Mouse (Mus musculus): ENCODE measurements around the gene Adipor1. TPM values are rescaled to one million over a fixed set of nuclear protein-coding genes. Genes with fewer than 3 reads are reported as not detected.

Adipor1 gene
- total and polyA plus RNA-seq, 3 experiments: 55.2 to 109 (median 94.1) TPM

DNA sequence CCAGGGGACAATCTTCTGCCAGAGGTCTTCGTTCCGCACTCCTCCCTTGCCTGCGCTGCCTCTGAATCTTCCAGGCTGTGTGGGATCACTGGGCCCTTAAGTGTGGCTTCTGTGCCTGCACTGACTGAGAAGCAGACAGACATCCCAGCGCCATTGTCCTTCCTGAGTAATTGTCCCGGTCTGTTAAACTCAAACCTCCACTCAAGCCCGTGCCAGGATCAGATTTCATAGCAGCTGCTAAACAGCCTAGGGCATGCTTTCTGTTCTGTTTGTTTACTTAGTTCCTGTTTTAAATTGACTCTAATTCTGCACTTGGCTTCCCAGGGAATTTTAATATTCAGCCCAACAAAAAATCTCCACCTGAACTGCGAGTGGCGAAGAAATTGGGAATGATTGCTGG is 7.1 kb upstream of the Adipor1 start:
- TF ChIP-seq CTCF (IDR thresholded peaks at IDR 0.05 in 2 of 3, conservative IDR thresholded peaks at IDR 0.05 in 1 of 3; ENCODE audit: control insufficient read depth in 1 of 3, insufficient read depth in 1 of 3, low read depth in 2 of 3, low read length in 3 of 3, poor library complexity in 1 of 3, severe bottlenecking in 1 of 3) (no peak), MYB (IDR thresholded peaks at IDR 0.05; ENCODE audit: low read depth, low read length) (no peak), JUND (IDR thresholded peaks at IDR 0.05; ENCODE audit: low read depth, low read length) (no peak)
- Histone ChIP-seq H3K4me3 (ENCODE audit: control insufficient read depth in 1 of 2, insufficient read depth in 1 of 2, low read depth in 2 of 2, low read length in 2 of 2) (no peak overlapping the region), H3K9ac (ENCODE audit: control insufficient read depth, low read depth, low read length, poor library complexity, severe bottlenecking) (no peak overlapping the region), H3K4me1 (ENCODE audit: control insufficient read depth in 1 of 2, insufficient read depth in 2 of 2, low read length in 2 of 2) (peaks cover 4 to 16% of the 10 kb centered on the region in 2 experiments; a peak in 2 of 4 replicates), H3K27ac (ENCODE audit: control insufficient read depth, low read depth, low read length) (no peak overlapping the region), H3K27me3 (ENCODE audit: control insufficient read depth in 1 of 2, insufficient read depth in 2 of 2, low read length in 2 of 2) (no peaks in the 10 kb centered on the region), H3K36me3 (ENCODE audit: control insufficient read depth in 1 of 2, insufficient read depth in 2 of 2, low read length in 2 of 2) (peaks cover 21 to 35% of the 10 kb centered on the region in 2 experiments), H3K9me3 (replicated peaks; ENCODE audit: insufficient read depth, low read length) (no peaks in the 10 kb centered on the region), H3K79me2 (ENCODE audit: control insufficient read depth, insufficient read depth, low read length, poor library complexity) (peaks cover 21% of the 10 kb centered on the region)
- DNase-seq (ENCODE audit: low read depth, low spot score): no peak

DNA sequence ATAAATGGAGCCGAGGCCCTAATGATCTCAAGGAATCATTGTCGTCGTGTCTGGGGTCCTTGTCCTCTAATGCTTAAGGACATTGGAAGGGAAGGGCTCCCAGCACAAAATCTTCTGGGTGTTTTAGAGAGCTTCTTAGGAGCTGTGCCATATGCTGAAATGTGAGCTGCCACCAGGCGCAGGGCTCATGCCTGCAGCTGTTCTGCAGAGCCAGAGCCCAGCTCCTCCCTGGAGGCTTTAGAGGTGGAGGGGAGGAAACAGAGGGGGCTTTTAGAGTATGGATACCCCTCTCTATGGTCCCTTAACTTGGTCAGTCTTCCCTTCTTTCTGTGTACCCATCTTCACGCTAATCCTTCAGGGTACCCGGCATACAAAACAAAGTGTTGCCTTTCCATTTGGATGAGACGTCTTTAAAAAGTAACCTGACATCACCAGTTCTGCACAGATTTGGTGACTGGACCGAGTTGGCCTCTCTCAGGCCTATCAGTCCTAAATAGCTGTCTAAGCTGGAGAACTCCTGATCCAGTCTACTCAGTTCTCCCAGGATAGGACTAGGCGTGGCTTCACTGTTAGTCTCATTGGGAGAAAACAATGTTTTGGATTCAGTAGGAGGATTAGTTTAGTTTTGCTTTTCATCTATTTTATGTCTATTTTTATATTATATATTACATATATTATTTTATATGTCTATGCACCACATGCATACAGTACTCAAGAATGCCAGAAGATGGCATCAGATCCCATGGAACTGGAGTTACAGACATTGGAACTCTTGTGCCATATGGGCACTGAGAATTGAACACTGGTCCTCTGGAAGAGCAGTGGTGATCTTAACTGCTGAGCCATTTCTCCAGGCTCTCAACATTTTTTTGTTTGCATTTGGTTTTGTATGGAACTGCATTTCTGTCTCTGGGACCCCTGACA is 3.2 kb upstream of the Adipor1 start:
- H3K9ac ChIP-seq (ENCODE audit: control insufficient read depth, low read depth, low read length, poor library complexity, severe bottlenecking): no peak overlapping the region
- no peak overlapping the region for H3K27ac ChIP-seq (ENCODE audit: control insufficient read depth, low read depth, low read length)
- H3K27me3 ChIP-seq (ENCODE audit: control insufficient read depth in 1 of 2, insufficient read depth in 2 of 2, low read length in 2 of 2): no peaks in the 10 kb centered on the region
- peaks cover 30 to 33% of the 10 kb centered on the region in 2 experiments for H3K36me3 ChIP-seq (ENCODE audit: control insufficient read depth in 1 of 2, insufficient read depth in 2 of 2, low read length in 2 of 2)
- peaks cover 3 to 21% of the 10 kb centered on the region in 2 experiments; a peak in 3 of 4 replicates for H3K4me1 ChIP-seq (ENCODE audit: control insufficient read depth in 1 of 2, insufficient read depth in 2 of 2, low read length in 2 of 2)
- peaks cover 23% of the 10 kb centered on the region for H3K79me2 ChIP-seq (ENCODE audit: control insufficient read depth, insufficient read depth, low read length, poor library complexity)
- DNase-seq (ENCODE audit: low read depth, low spot score): peak; percentile 48
- 0 out of 2 replicates have a peak, but pooled peaks have one; percentile 17 for TF ChIP-seq ZC3H11A (IDR thresholded peaks at IDR 0.05; ENCODE audit: low read depth, low read length)
- TF ChIP-seq CTCF (IDR thresholded peaks at IDR 0.05 in 2 of 3, conservative IDR thresholded peaks at IDR 0.05 in 1 of 3; ENCODE audit: control insufficient read depth in 1 of 3, insufficient read depth in 1 of 3, low read depth in 2 of 3, low read length in 3 of 3, poor library complexity in 1 of 3, severe bottlenecking in 1 of 3): peak in 2 of 3 experiments; percentile 21 to 47; a peak in 3 of 6 replicates
- TF ChIP-seq USF2 (IDR thresholded peaks at IDR 0.05; ENCODE audit: borderline replicate concordance in 1 of 2, insufficient read depth in 1 of 2, low read depth in 1 of 2, low read length in 2 of 2): no peak
- TF ChIP-seq SIN3A (IDR thresholded peaks at IDR 0.05; ENCODE audit: low read length): no peak
- TF ChIP-seq RAD21 (IDR thresholded peaks at IDR 0.05; ENCODE audit: low read depth, low read length): peak; percentile 56
- no peak for TF ChIP-seq ZKSCAN1 (IDR thresholded peaks at IDR 0.05; ENCODE audit: low read depth, low read length)
- no peaks in the 10 kb centered on the region for H3K9me3 ChIP-seq (replicated peaks; ENCODE audit: insufficient read depth, low read length)
- H3K4me3 ChIP-seq (ENCODE audit: control insufficient read depth in 1 of 2, insufficient read depth in 1 of 2, low read depth in 2 of 2, low read length in 2 of 2): no peak overlapping the region

DNA sequence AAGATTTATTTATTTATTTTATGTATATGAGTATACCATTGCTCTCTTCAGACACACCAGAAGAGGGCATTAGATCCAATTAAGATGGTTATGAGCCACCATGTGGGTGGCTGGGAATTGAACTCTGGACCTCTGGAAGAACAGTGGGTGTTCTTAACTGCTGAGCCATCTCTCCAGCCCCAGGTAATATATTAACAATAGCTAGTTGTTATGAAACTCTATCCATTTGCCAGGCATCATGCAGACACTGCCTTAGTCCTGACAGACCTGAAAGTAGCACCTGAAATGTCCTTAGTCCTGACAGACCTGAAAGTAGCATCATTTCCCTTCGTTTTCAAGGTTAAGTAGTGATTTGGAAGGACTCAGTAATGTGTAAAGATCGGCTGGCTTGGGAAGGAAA is 1.1 kb upstream of the Adipor1 start:
- peak; percentile 55; the same call in 1 of the 2 replicates for TF ChIP-seq TBP (IDR thresholded peaks at IDR 0.05; ENCODE audit: low read depth, low read length)
- no peak for TF ChIP-seq EP300 (IDR thresholded peaks at IDR 0.05; ENCODE audit: low read depth in 1 of 2, low read length in 2 of 2)
- Histone ChIP-seq H3K27ac (ENCODE audit: control insufficient read depth, low read depth, low read length) (no peak overlapping the region; the same call in 1 of the 2 replicates), H3K27me3 (ENCODE audit: control insufficient read depth in 1 of 2, insufficient read depth in 2 of 2, low read length in 2 of 2) (no peaks in the 10 kb centered on the region), H3K79me2 (ENCODE audit: control insufficient read depth, insufficient read depth, low read length, poor library complexity) (peaks cover 22% of the 10 kb centered on the region), H3K4me3 (ENCODE audit: control insufficient read depth in 1 of 2, insufficient read depth in 1 of 2, low read depth in 2 of 2, low read length in 2 of 2) (no peak overlapping the region; a peak in 1 of 4 replicates), H3K9me3 (replicated peaks; ENCODE audit: insufficient read depth, low read length) (no peaks in the 10 kb centered on the region), H3K4me1 (ENCODE audit: control insufficient read depth in 1 of 2, insufficient read depth in 2 of 2, low read length in 2 of 2) (peaks cover 12 to 24% of the 10 kb centered on the region in 2 experiments), H3K9ac (ENCODE audit: control insufficient read depth, low read depth, low read length, poor library complexity, severe bottlenecking) (no peak overlapping the region; the same call in 1 of the 2 replicates), H3K36me3 (ENCODE audit: control insufficient read depth in 1 of 2, insufficient read depth in 2 of 2, low read length in 2 of 2) (peaks cover 14 to 31% of the 10 kb centered on the region in 2 experiments)
- no peak for DNase-seq (ENCODE audit: low read depth, low spot score)

Measured in MEL (cell line).